Mouse (Mus musculus) NIH3T3 (cell line): ENCODE results near the gene Nmb.

ENCODE experiments used
- DNase-seq: peaks from one replicate; pipeline ENCODE4 v3.0.0-alpha.2; 2012; ENCODE audit warnings: low read depth

The Nmb gene

GRCm38 (mm10) chr7:80897721-80898120 lies 7.2 kb downstream of the Nmb start:
- no peak for DNase-seq

DNA sequence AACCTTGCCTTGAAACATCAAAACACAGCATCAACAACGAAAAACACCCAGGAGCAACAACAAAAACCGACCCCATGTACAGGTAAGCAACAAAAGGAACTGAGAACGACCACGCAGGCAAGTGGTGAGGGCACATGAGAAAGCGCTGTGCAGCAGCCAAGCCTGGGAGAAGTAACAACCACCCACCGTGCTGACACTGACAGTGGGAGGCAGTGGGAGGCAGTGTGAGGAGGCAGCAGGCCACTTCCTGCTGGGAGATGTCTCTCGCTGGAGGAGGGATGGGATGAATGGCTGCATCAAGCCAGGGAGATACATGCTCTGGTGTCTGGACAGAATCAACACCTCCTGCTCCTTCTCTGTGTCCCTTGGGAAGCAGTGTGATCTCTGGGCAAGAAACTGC lies 7.7 kb downstream of the Nmb start:
- DNase-seq: no peak

GRCm38 (mm10) chr7:80894815-80895519 lies 9.9 kb downstream of the Nmb start:
- no peak for DNase-seq

- no peak for DNase-seq
Measured at GRCm38 (mm10) chr7:80894196-80894595, 10.7 kb downstream of the Nmb start.

DNA sequence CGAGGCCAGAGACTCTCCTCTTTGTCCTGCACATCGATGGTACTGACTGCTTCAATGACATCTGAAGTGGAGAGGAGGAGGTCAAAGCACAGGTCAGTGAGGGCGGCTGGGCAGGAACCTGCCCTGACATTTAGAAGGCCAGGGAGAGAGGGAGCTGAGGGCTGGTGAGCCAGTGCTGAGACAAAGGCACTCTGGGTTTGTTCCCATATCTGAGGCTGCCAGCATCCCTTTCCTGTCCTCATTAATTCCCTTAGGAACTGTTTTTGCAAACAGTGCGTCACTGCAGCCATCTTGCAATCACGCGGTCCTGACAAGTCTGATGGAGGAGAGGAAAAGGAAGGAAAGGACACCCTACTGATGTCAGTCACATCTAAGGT lies 11.1 kb downstream of the Nmb start:
- DNase-seq: no peak

DNA sequence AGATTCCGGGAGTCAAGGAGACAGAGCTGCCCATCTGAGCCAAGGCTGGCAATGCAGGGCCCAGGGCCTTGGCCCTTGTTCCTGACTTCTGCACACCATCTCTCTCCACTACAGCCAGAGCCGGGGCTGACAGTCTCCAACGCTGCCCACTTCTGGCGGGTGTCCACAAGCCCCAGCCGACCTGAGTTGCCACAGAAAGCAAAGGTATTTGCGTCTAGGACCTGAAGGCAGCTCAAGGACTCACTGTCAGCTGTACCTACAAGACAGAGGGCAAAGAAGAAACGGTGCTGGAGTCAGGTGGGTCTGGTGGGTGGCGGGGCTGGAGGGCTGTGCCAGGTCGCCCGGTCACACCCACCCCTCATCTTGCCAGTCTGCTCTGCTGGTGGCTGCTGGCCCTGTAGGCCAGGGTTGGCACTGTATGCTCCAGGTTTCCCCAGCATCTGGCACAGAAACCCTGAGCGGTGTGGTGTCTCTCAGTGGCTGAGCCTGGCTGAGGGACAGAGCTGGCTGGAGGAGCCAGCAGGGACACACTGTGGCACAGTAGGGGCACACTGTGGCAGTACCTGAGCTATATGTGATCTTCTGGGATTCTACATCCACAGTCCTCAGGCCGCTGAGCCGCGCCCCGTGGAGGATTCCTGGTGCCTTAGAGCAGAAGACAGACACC lies 11.7 kb downstream of the Nmb start:
- no peak for DNase-seq

GRCm38 (mm10) chr7:80889841-80890241 lies 15.0 kb downstream of the Nmb start:
- no peak for DNase-seq

- DNase-seq: peak; percentile 66
Measured at GRCm38 (mm10) chr7:80889021-80889511, 15.8 kb downstream of the Nmb start.

- no peak for DNase-seq
Measured at GRCm38 (mm10) chr7:80888595-80888994, 16.3 kb downstream of the Nmb start.

DNA sequence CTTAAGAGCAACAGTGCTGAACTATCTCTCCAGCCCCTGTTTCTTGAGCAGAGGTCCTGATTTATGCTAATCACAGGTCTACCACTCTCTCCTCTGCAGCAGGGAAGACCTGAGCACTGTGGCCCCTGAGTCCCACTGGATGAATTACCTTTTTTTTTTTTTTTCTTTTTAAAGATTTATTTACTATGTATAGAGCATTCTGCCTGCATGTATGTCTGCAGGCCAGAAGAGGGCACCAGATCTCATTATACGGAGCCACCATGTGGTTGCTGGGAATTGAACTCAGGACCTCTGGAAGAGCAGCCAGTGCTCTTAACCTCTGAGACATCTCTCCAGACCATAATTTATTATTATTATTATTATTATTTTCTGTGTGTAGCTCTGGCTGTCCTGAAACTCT lies 19.2 kb downstream of the Nmb start:
- peak; percentile 57 for DNase-seq

- peak; percentile 37 for DNase-seq
Measured at GRCm38 (mm10) chr7:80882830-80883505, 21.9 kb downstream of the Nmb start.

DNA sequence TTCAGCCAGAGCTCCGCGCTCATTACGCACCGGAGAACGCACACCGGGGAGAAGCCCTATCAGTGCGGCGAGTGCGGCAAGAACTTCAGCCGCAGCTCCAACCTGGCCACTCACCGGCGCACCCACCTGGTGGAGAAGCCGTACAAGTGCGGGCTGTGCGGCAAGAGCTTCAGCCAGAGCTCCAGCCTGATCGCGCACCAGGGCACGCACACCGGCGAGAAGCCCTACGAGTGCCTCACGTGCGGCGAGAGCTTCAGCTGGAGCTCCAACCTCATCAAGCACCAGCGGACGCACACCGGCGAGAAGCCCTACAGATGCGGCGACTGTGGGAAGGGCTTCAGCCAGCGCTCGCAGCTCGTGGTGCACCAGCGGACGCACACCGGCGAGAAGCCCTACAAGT lies 29.1 kb downstream of the Nmb start:
- no peak for DNase-seq

- DNase-seq: no peak
Measured at GRCm38 (mm10) chr7:80873631-80874030, 31.2 kb downstream of the Nmb start.

GRCm38 (mm10) chr7:80873038-80873437 lies 31.8 kb downstream of the Nmb start:
- no peak for DNase-seq

DNA sequence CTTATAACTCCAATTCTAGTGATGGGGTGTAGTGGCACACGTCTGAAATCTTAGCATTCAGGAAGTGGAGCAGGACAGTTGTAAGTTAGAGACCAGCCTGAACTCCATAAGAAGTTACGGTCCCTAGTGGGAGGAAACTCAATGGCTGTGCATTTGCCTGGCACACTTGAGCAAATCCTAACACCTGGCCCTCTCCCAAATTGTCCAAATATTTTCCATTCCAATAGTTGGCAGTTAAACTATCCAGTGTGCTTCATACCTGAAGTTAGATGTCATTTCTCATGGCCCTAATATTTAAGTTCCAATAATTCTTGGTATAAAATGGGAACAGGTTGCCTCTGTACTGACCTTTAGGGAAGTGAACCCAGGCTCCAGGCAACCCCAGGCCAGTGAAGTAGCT lies 36.2 kb downstream of the Nmb start:
- DNase-seq: no peak

GRCm38 (mm10) chr7:80866514-80867147 lies 38.2 kb downstream of the Nmb start:
- peak; percentile 49 for DNase-seq

- no peak for DNase-seq
Measured at GRCm38 (mm10) chr7:80865521-80865920, 39.4 kb downstream of the Nmb start.

DNA sequence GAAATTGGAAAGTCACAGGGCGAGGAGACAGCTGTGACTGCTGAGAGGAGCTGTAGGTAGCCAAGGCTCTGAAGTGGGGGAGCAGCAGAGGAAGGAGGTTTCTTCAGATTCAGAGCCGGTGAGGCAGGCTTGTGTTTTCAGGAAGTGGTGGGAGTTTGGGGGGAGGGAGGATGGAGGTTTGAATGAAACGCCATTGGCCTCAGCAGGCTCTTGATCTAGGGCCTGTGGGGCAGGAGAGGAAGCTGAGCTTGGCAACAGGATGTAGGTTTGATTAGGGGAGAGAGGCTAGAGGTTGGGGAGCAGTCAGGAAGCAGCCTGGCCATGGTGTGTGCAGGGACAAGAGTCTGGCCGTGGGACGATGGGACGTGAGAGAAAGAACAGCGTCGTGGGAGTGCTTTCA lies 40.0 kb downstream of the Nmb start:
- no peak for DNase-seq

DNA sequence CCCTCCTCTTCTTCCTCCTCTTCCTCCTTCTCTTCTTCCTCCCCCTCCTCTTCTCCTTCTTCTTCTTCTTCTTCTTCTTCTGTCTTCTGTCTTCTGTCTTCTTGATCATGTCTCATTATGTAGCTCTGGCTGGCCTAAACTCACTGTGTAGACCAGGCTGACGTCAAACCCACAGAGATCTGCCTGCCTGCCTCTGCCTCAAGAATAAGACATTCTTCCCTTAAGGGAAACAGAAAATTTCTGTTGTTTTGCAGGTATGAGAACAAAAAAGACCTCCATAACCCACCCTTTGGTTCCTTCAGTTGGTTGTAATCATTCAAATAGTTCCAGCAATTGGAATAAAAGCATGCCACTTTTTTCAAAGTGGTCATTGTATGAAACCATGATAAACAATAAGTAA lies 40.7 kb downstream of the Nmb start:
- DNase-seq: no peak

- no peak for DNase-seq
Measured at GRCm38 (mm10) chr7:80863520-80863919, 41.4 kb downstream of the Nmb start.

DNA sequence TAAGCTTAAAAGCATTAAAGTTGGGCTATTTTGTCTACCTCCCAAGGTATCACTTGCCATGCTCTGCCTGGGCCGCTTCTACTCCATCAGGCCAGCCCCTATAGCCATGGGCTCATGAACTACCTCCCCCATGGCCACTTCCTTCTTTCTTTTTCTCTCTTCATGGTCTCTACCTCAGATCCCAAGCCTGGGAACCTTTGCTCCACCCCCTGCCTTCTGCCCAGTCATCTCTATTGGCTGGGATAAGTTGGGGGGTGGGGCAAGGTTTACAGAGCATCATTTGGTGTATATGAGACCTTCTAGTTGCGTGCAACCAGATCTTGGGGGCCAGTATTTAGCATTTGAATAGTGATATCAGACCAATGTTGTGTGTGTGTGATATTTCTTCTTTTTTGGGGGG lies 42.4 kb downstream of the Nmb start:
- DNase-seq: no peak

DNA sequence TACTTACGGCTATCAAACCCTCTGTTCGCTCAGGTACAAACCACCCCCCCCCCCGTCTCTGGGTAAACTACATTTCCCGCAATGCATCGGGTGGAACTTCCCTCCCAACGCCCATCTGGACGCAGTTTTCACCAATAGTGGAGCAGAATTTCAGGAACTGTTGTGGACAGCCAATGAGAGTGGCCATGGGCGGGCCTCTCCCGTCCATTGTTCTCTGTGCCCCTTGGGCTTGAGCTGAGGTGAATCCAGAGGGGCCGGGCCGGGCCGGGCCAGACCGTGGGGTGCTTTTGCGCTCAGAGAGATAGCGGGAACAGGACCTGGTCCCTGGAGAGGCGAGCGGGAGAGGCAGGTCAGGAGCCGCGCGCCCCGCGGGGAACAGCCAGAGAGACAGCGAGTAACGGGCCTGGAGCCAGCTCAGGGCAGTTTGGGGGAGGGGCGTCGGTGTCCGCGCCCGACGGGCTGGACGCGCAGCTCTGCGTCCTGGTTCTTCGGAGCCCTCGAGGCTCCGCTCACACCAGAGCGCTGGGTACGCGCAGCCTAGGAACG lies 44.1 kb downstream of the Nmb start, which contains the start of gene Zscan2:
Gene Zscan2 (plus strand): TSS at position 192 of the 546 bp plus-strand sequence.
- peak; percentile 95 for DNase-seq
